Mouse (Mus musculus): ENCODE data around the gene Gpr19.

The Gpr19 gene

GRCm38 (mm10) chr6:134887008-134887407 lies 11.4 kb downstream of the Gpr19 start:
- no peak for DNase-seq (ENCODE audit: low spot score)

- DNase-seq (ENCODE audit: low spot score): no peak
These were observed 11.9 kb downstream of the Gpr19 start for GRCm38 (mm10) chr6:134886475-134886874.

GRCm38 (mm10) chr6:134885515-134885914 lies 12.9 kb downstream of the Gpr19 start:
- DNase-seq (ENCODE audit: low spot score): no peak

- DNase-seq (ENCODE audit: low spot score): no peak
These were observed 14.7 kb downstream of the Gpr19 start for GRCm38 (mm10) chr6:134883661-134884060.

DNA sequence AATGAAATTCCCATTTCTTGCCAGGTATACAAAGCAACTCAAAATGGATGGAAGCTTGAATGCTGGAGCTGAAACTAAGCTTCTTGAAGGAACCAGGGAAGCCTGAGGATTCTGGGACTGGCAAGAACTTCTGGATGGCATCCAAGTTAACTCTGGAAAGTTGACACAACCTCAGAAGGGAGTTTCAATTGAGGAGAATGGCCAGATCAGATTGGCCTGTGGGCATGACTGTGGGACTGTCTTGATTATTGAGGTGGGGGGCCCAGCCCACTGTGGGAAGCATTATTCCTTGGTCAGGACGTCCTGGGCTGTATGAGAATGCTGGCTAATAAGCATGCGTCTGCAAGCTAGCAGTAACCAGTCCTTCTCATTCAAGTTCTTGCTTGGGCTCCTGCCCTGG lies 18.3 kb downstream of the Gpr19 start:
- no peak for DNase-seq (ENCODE audit: low spot score)

- DNase-seq (ENCODE audit: low spot score): no peak
These were observed 18.8 kb downstream of the Gpr19 start for GRCm38 (mm10) chr6:134879556-134879955.

DNA sequence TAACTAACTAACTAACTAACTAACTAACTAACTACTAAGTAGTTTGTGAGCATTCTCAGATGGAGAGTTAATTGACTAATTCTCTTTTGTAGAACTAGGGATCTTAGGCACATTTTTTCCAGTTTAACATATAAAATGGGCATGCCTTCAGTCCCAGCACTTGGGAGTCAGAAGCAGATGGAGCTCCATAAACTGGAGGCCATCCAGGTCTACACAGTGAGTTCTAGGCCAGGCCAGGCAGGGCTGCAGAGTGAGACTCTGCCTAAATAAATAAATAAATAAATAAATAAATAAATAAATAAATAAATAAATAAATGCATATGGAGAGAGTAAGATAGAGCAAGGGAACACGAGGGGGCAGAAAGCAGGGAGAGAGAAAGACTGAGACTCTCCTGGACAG lies 20.5 kb downstream of the Gpr19 start:
- DNase-seq (ENCODE audit: low spot score): no peak

DNA sequence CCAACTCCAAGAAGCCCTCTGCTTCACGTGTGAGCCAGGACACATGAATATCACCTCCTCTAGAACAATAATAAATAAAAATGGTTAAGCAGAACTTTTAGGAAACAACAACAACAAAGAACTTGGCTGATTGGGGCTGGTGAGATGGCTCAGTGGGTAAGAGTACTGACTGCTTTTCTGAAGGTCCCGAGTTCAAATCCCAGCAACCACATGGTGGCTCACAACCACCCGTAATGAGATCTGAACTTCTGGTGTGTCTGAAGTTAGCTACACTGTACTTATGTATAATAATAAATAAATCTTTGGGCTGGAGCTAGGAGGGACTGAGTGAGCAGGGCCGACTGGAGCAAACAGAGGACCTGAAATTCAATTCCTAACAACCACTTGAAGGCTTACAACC lies 21.1 kb downstream of the Gpr19 start:
- DNase-seq (ENCODE audit: low spot score): no peak

DNA sequence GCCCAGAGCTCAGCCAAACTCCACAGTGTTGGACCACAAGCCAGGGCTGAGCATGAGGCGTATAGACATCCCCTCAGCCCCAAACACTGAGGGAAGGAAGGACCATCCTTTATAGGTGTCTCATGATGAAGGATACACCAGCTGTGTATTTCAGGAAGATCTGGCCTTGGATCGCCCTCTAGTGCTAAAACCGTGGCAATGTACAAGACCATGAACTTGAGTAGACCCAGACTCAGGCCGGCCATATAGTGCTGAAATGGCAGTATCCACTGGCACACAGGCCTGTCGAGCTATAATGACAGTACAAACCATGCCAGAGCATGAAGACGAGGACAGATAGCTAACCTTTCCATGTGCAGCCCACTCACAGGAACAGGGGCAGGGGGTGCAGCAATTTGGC lies 21.6 kb downstream of the Gpr19 start:
- no peak for DNase-seq (ENCODE audit: low spot score)

DNA sequence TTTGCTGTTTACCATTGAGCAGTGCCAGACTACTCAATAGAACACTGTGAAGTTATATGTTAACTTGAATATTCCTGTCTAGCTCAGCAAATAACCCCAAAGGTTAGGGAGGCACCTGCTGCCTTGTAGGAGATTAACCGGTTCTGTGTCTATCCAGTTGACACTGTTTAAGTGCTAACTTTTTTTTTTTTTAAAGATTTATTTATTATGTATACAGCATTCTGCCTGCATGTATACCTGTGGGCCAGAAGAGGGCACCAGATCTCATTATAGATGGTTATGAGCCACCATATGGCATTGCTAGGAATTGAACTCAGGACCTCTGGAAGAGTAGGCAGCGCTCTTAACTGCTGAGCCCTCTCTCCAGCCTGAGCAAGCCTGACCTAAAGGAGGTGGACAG lies 25.4 kb downstream of the Gpr19 start:
- DNase-seq (ENCODE audit: low spot score): no peak

GRCm38 (mm10) chr6:134872236-134872635 lies 26.1 kb downstream of the Gpr19 start:
- DNase-seq (ENCODE audit: low spot score): no peak

DNA sequence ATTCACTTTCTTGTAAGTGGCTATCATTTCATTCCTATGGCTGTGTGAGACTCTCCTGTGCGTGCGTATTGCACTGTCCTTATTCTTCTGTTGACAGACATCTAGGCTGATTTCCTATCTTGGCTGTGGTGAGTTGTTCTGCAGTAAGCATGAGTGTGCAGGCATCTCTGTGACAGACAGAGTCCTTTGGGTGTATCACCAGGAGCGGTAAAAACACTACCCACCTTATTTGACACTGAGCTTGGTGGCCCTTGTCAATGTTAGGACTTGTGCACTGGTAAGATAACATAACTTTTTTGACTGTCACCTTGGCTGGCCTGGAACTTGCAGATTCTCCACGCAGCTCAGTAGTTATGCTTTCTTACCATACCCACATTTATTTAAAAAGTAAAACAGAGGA lies 27.5 kb downstream of the Gpr19 start:
- DNase-seq (ENCODE audit: low spot score): no peak

DNA sequence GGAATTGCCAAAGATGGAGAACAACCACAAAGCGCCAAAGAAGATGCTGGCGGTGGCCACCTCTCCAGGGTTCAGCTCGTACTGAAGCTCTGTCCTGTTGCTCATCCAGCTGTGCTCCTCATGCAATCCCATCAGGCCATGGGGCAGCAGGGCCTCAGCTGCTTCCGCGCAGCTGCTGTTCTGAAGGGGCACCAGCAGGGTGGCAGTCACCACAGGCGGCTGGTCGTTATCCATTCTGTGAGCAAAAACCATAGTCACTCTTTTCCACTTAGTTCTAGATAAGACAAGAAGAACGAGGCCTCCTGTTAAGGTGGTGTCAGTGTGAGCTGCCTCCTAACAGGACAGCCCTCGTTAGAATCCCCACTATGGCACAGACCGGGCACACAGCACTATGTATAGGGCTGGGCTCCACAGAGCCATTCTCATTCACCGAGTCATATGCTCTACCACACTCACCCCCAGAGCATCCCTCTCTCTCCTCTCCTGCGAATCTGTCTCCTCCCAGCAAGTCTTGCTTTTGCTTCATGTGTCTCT lies 28.1 kb downstream of the Gpr19 start:
- DNase-seq (ENCODE audit: low spot score): no peak

DNA sequence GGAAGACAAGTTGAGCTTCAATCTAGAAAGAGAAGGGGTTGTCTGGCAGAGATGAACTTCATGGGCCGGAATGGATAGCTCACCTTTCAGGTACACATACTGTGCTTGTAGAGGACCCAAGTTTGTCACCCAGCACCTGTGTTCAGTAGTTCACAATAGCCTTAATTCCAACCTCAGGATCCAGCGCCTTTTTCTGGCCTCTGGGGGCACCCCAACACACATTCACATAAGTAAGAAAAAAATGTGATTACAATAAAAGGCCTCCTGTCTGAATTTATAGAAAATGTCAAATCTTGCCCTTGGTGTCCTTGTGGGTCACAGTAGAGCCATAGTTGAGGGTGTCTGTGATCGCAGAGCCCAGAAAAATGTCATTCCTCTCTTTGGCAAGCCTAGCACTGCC lies 31.1 kb downstream of the Gpr19 start:
- no peak for DNase-seq (ENCODE audit: low spot score)

DNA sequence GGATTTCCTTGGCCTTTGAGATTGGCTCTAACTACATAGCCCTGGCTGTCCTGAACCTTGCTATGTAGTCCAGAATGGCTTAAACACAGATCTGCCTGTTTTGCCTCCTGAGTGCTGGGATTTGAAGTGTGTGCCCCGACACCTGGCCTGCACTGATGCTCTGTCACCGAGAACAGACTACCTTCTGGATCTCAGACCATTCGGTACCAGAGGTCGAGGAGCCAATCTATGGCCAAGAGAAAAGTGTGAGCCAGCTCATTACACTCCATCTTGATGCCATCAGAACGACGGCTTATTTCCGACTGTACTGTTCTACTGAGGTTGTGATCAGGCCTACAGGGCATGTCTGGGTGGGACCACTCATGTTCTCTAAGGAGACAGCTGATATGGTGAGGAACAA lies 32.3 kb downstream of the Gpr19 start:
- no peak for DNase-seq (ENCODE audit: low spot score)

GRCm38 (mm10) chr6:134863146-134863545 lies 35.2 kb downstream of the Gpr19 start:
- peak; percentile 98 for DNase-seq (ENCODE audit: low spot score)

DNA sequence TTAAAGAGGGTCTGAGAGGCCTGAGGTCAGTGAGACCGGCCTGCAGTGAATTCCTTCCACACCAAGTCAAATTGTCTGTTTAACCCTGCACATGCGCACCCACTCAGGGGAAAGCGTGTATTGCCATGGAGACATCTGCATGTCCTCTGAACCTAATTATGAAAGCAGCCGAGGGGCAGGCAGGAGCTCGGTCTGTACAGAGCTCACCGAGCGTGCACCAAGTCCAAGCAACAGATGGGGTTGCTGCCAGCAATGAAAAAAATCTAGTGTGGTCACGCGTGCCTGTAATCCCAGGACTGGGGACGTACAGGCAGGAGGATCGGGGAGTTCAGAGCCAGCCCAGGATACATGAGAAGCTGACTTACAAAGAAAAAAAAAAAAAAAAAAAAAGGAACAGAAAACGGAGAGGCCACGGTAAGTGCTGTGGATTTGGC lies 35.7 kb downstream of the Gpr19 start:
- peak; percentile 7 for DNase-seq (ENCODE audit: low spot score)

DNA sequence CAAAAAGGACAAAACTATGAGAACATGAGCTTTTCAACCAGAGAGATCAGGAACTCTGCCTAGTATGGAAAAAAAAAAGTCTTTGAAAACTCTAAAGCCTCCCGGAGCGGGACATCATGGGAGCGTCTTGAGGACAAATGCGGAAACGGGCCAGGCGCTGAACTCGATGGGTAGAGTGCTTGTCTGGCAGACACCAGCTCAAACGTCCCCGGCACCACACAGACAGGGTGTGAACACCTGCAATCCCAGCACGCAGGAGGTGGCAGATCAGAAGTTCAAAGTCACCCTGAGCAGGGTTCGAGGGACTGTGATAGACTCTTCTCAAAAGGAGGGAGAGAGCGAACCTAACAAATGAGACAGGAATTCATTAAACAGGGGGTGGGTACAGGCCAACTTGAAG lies 37.0 kb downstream of the Gpr19 start:
- DNase-seq (ENCODE audit: low spot score): no peak

DNA sequence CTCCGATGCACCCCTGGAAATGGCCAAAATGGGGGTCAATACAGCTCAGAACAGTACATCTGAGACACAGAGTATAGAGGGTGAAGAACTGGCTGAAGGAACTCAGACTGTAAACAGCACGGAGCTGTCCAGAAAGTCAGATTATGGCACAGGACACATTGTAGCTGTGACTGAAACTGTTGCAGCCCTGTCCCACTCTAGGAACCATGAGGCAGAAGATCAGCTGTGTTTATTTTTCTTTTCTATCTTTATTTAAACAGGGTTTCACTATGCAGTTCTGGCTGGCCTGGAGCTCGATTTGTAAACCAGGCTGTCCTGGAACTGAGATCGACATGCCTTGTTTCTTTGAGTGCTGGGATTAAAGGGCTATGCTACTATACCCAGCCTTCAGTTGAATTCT lies 38.1 kb downstream of the Gpr19 start:
- no peak for DNase-seq (ENCODE audit: low spot score)

DNA sequence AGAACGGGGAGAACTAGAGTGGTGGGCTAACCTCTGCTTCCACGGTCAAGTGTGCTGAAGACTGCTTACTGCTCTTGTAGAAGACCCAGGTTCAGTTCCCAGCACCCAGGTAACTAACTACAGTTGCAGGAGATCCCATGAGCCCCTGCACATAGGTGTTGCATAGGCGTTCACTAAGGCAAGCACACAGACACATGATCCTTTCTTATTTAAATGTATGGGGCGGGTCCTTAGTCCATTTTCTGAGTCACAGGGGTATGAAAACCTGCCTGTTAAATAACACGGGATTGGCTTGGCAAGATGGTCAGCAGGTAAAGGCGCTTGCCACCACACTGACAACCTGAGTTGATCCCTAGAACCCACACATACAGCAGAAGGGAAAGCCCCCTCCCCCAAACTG lies 39.4 kb downstream of the Gpr19 start:
- no peak for DNase-seq (ENCODE audit: low spot score)

GRCm38 (mm10) chr6:134855926-134856325 lies 42.5 kb downstream of the Gpr19 start:
- DNase-seq (ENCODE audit: low spot score): no peak

GRCm38 (mm10) chr6:134854782-134855181 lies 43.6 kb downstream of the Gpr19 start:
- DNase-seq (ENCODE audit: low spot score): no peak

DNA sequence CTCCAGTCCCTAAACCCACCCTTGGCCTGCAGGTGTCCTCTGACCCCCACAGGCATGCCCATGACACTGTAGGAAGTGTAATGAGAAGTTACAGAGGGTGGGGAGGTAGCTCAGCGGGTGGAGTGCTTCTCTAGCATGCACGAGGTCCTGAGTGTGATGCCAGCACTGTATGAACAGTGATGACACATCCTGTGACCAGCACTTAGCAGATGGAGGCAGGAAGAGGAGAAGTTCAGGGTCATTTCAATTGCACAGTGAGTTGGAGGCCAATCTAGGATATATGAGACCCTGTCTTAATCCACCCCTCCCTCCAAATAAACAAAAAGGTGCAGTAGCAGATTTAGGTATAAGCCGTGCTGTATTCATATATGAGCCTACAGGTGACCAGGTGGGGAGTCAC lies 48.4 kb downstream of the Gpr19 start:
- no peak for DNase-seq (ENCODE audit: low spot score)

GRCm38 (mm10) chr6:134849461-134849860 lies 48.9 kb downstream of the Gpr19 start:
- no peak for DNase-seq (ENCODE audit: low spot score)

All from ovary, postnatal 14 days (tissue).